Mouse (Mus musculus): ENCODE measurements around the gene Phf24.

GRCm38 (mm10) chr4:42916617-42917401, at the start of gene Phf24:
- TF ChIP-seq TCF3 (IDR thresholded peaks at IDR 0.05; ENCODE audit: insufficient read length, low read depth) (no peak), POLR2A (IDR thresholded peaks at IDR 0.05; ENCODE audit: insufficient read length, low read depth) (no peak), MYOD1 (IDR thresholded peaks at IDR 0.05; ENCODE audit: control insufficient read depth in 1 of 3, insufficient read length in 2 of 3, low read depth in 2 of 3) (no peak), SRF (IDR thresholded peaks at IDR 0.05; ENCODE audit: control insufficient read depth, insufficient read length, low read depth) (no peak), MYOG (IDR thresholded peaks at IDR 0.05; ENCODE audit: control insufficient read depth in 1 of 3, insufficient read depth in 1 of 3, insufficient read length in 2 of 3, low read depth in 2 of 3) (no peak), USF1 (IDR thresholded peaks at IDR 0.05; ENCODE audit: low read depth) (no peak)

Data from myocyte (in vitro differentiated cells).